Mouse (Mus musculus) cerebellum, adult 2 months (tissue): ENCODE measurements around the gene Ankrd11.

Experiments
- CTCF ChIP-seq: fragments of 200-500 bp; IDR thresholded peaks from 2 replicates; pipeline ENCODE4 v1.5.1; 2011; ENCODE audit warnings: low read depth, mild to moderate bottlenecking, control low read depth, low read length, moderate library complexity, borderline replicate concordance; ENCODE audit not compliant: insufficient read depth
- POLR2A ChIP-seq: fragments of 200-500 bp; IDR thresholded peaks from 2 replicates; pipeline ENCODE4 v1.6.1; 2011; ENCODE audit warnings: low read length, control low read depth, borderline replicate concordance; ENCODE audit not compliant: insufficient read depth

GRCm38 (mm10) chr8:123064809-123065213, 22.7 kb upstream of the Ankrd11 start:
- TF ChIP-seq POLR2A: no peak
- no peak for TF ChIP-seq CTCF
